Mouse (Mus musculus) ES-E14 (cell line): ENCODE data around the gene Plbd2. TPM values are rescaled to one million over a fixed set of nuclear protein-coding genes. Genes with fewer than 3 reads are reported as not detected.
A peak's percentile ranks its signal among the peaks of the same experiment; 100 is the strongest.

Experiments
- DNase-seq: peaks from one replicate; pipeline ENCODE4 v3.0.0-alpha.2; 2013; ENCODE audit warnings: low read depth, low spot score
- H3K27ac ChIP-seq: 2 replicates; pipeline ENCODE4 v1.5.1; 2012; ENCODE audit warnings: low read depth, mild to moderate bottlenecking, low read length, moderate library complexity, mixed read lengths; ENCODE audit not compliant: poor library complexity, insufficient read depth, severe bottlenecking
- H3K36me3 ChIP-seq: 2 replicates; pipeline ENCODE4 v1.6.1; 2012; ENCODE audit warnings: mild to moderate bottlenecking, low read length, moderate library complexity, mixed read lengths; ENCODE audit not compliant: control insufficient read depth, poor library complexity, insufficient read depth, severe bottlenecking
- H3K4me1 ChIP-seq, 2 experiments: fragments of 150-350 bp in 1 of 2; sonication (generic) in 1 of 2; 2 replicates each; pipeline ENCODE4 v1.6.1; 2012; ENCODE audit warnings: low read length in 2 of 2, mild to moderate bottlenecking in 1 of 2, mixed read lengths in 1 of 2; ENCODE audit not compliant: control insufficient read depth in 2 of 2, insufficient read depth in 2 of 2, poor library complexity in 1 of 2
- H3K4me3 ChIP-seq, 2 experiments: fragments of 150-350 bp in 1 of 2; sonication (generic) in 1 of 2; 2 replicates each; pipeline ENCODE4 v1.5.1; 2012; ENCODE audit warnings: low read length in 2 of 2, low read depth in 1 of 2, mild to moderate bottlenecking in 1 of 2, mixed read lengths in 1 of 2; ENCODE audit not compliant: insufficient read depth in 1 of 2, poor library complexity in 1 of 2, severe bottlenecking in 1 of 2
- H3K9ac ChIP-seq: 2 replicates; pipeline ENCODE4 v1.6.1; 2012; ENCODE audit warnings: low read depth, mild to moderate bottlenecking, low read length, mixed read lengths; ENCODE audit not compliant: poor library complexity, insufficient read depth, severe bottlenecking
- H3K9me3 ChIP-seq: fragments of 150-350 bp; sonication (generic); 2 replicates; pipeline ENCODE4 v1.6.1; 2012; ENCODE audit warnings: low read depth, mild to moderate bottlenecking, low read length; ENCODE audit not compliant: control insufficient read depth, insufficient read depth
- CHD2 ChIP-seq: IDR thresholded peaks from 2 replicates; pipeline ENCODE4 v1.6.1; 2014; ENCODE audit warnings: mild to moderate bottlenecking, low read depth, low read length, inconsistent platforms
- HCFC1 ChIP-seq: IDR thresholded peaks from 2 replicates; pipeline ENCODE4 v1.6.1; 2012; ENCODE audit warnings: low read length, inconsistent platforms, borderline replicate concordance; ENCODE audit not compliant: insufficient read depth
- MAFK ChIP-seq: IDR thresholded peaks from 2 replicates; pipeline ENCODE4 v1.6.1; 2014; ENCODE audit warnings: mild to moderate bottlenecking, low read depth, low read length, inconsistent platforms; ENCODE audit not compliant: insufficient read depth
- ZC3H11A ChIP-seq: IDR thresholded peaks from 2 replicates; pipeline ENCODE4 v1.6.1; 2012; ENCODE audit warnings: low read depth, mild to moderate bottlenecking, inconsistent platforms, low read length, borderline replicate concordance
- ZNF384 ChIP-seq: IDR thresholded peaks from 2 replicates; pipeline ENCODE4 v1.6.1; 2012; ENCODE audit warnings: low read depth, low read length, inconsistent platforms
- in situ Hi-C, 2 experiments: fragments of 600-800 bp; cut with MboI; formaldehyde crosslinking; loops; one replicate each; pipeline ENCODE4 v1.15.1; 2025; ENCODE audit warnings: low sequenced_read_pairs in 2 of 2, inconsistent platforms in 1 of 2; ENCODE audit not compliant: unreplicated experiment in 2 of 2
- total RNA-seq: library from RNA; depleted of rRNA; stranded (reverse); fragments of 300-350 nt; gene quantifications from 2 replicates; pipeline ENCODE4 v1.2.3, GENCODE M21; 2012

The Plbd2 gene
- total RNA-seq, 1 experiment, result 35.3 TPM

DNA sequence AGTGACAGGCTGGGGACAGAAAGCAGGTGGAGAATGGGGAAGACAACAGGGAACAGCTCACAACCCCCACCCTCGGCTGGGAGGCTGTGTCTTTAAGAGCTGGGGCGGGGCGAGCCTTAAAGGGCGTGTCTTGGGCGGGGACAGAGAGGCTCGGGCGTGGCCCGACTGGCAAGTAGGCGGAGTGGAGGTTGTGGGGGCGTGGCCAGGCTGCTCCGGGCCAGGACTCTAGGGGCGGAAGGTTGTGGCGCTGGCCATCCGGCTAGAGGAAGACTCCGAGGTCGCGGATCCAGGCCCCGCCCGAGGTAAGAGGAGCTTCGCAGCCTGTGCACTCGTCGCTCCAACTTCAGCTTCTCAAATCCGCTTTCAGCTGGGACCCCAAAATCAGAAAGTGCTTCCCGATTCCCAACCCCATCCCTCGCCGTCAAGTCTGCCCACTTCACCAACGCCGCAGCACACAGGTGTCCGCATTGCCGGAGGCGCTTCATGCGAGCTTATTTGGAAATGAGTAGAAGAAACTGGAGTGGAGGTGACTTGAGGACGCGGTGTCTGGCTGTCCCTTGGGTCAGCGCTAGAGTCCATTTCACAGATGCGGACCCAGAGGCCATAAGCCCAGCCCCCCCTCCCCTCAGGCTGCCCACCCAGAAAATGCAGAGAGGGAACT, 7.7 kb upstream of the Plbd2 start, which contains the start of gene Slc8b1:
Gene Slc8b1, plus strand, starts transcription at position 187 of the 661 bp plus-strand sequence.
- Histone ChIP-seq H3K9me3 (no peaks in the 10 kb centered on the region), H3K36me3 (no peaks in the 10 kb centered on the region; the same call in 1 of the 2 replicates), H3K4me3 (peak within 1 kb of the TSS; percentile 71 to 79), H3K27ac (no peak within 1 kb of the TSS), H3K4me1 (peaks cover 21 to 25% of the 10 kb centered on the region in 2 experiments), H3K9ac (peak within 1 kb of the TSS; percentile 71)
- in situ Hi-C loops, result no loop called here
- TF ChIP-seq CHD2 (no peak), ZNF384 (no peak), ZC3H11A (no peak)
- DNase-seq, result peak; percentile 92

DNA sequence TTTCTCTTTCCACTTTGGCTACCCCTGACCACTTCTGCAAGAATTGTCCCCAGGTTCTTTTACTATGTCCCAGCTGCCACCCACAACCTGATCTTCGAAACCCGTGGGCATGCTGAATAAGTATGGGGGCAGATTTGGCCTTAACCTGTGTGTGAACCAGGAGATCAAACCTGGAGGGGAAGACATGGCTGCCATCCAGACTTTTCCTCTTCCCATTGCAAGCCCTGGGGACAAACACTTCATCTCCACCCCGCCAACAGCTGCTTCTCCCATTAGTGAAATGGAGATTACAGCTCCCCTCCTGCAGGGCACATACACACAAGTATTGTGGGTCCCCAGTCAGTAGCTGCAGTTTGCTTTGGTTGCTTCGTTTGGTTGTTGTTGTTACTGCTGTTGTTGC, 3.9 kb upstream of the Plbd2 start:
- TF ChIP-seq CHD2, result no peak
- no peak for TF ChIP-seq ZC3H11A
- no peak for TF ChIP-seq HCFC1
- TF ChIP-seq ZNF384, result no peak
- no peak for TF ChIP-seq MAFK
- no peak for DNase-seq
- H3K36me3 ChIP-seq, result no peaks in the 10 kb centered on the region
- H3K27ac ChIP-seq, result no peak overlapping the region
- H3K9ac ChIP-seq, result no peak overlapping the region
- H3K4me3 ChIP-seq, result no peak overlapping the region
- H3K9me3 ChIP-seq, result no peaks in the 10 kb centered on the region
- peaks cover 7 to 9% of the 10 kb centered on the region in 2 experiments; a peak in 2 of 4 replicates for H3K4me1 ChIP-seq
- in situ Hi-C loops, result no loop called here

DNA sequence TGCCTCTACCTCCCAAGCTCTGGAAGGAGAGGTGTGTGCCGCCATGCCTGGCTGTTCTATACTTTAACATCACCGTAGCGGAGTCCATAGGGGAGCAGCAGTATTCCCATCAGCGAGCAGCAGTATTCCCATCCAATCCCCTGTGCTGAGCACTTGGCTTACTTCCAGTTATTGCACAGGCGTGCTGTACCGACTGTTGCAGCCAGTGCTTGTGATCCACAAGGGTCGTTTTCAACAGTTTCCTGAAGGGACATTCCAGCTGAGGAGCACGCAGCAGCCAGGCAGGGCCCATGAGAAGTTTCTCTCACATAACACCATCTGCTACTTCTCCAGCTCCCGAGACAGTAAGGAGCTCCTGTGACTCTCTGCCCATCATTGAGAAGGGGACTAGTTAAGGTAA, 3.1 kb upstream of the Plbd2 start:
- Histone ChIP-seq H3K4me3 (no peak overlapping the region), H3K9ac (no peak overlapping the region), H3K9me3 (no peaks in the 10 kb centered on the region), H3K4me1 (peaks cover 3 to 4% of the 10 kb centered on the region in 2 experiments; a peak in 2 of 4 replicates), H3K36me3 (no peaks in the 10 kb centered on the region), H3K27ac (no peak overlapping the region)
- no peak for DNase-seq
- in situ Hi-C loops, result no loop called here
- TF ChIP-seq HCFC1, result no peak
- TF ChIP-seq ZC3H11A, result no peak
- no peak for TF ChIP-seq CHD2
- TF ChIP-seq ZNF384, result no peak
- TF ChIP-seq MAFK, result no peak

DNA sequence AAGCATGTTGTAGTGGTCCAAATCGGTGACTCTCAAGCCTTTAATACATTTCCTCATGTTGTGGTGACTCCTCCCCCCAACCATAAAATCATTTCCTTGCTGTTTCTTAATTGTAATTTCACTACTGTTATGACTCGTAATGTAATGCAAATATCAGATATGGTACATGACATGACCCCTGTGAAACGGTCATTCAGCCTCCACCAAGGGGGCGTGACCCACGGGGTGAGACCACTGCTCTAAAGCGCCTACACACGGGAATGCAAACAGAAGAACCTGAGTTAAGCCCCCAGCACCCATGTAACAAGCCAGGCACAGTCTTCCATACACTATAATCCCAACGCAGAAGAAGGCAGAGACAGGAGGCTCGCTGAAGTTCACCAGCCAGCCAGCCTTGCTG, 2.4 kb upstream of the Plbd2 start:
- Histone ChIP-seq H3K9me3 (no peaks in the 10 kb centered on the region), H3K36me3 (no peaks in the 10 kb centered on the region), H3K4me1 (peaks cover 2 to 3% of the 10 kb centered on the region in 2 experiments; a peak in 1 of 4 replicates), H3K9ac (peak overlapping the region; percentile 52; the same call in 1 of the 2 replicates), H3K27ac (no peak overlapping the region), H3K4me3 (peak overlapping the region; percentile 28 to 30; a peak in 2 of 4 replicates)
- DNase-seq, result no peak
- TF ChIP-seq MAFK (no peak), CHD2 (no peak), HCFC1 (no peak), ZNF384 (no peak), ZC3H11A (no peak)
- in situ Hi-C loops, result no loop called here

DNA sequence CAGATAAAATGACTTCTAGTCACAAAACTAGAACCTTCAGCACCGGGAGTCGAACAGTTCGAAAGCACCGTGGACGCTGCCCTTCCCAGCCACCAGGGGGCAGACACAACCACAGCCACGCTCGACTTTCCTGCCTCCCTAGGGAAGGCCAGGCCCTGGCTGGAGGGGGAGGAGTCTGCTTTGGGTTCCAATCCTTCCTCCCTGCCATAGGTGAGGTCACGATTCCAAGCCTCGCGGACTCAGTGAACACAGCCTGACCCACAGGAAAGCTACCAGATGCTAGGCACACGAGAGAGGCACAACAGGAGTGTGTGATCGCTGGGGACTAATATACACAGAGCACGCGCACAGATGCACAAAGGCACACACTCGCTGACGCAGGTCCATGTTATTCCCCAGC, 1.9 kb upstream of the Plbd2 start:
- H3K27ac ChIP-seq, result no peak overlapping the region
- H3K9me3 ChIP-seq, result no peaks in the 10 kb centered on the region
- no peaks in the 10 kb centered on the region for H3K36me3 ChIP-seq
- H3K9ac ChIP-seq, result peak overlapping the region; percentile 52; the same call in 1 of the 2 replicates
- TF ChIP-seq ZC3H11A (peak; percentile 70), ZNF384 (peak; percentile 55; the same call in 1 of the 2 replicates), CHD2 (0 out of 2 replicates have a peak, but pooled peaks have one; percentile 12), MAFK (no peak), HCFC1 (peak; percentile 26; the same call in 1 of the 2 replicates)
- H3K4me1 ChIP-seq, result peaks cover under 1 to 2% of the 10 kb centered on the region in 2 experiments; a peak in 1 of 4 replicates
- in situ Hi-C loops, result no loop called here
- H3K4me3 ChIP-seq, result peak overlapping the region; percentile 28 to 30; a peak in 2 of 4 replicates
- DNase-seq, result peak; percentile 92
